Mouse (Mus musculus) frontal cortex, postnatal 25 days (tissue): ENCODE measurements around the gene Zswim9.
"Not testable (repeated sequence)": the region's sequence is repeated elsewhere in the genome, so short reads cannot be mapped to it uniquely, and the experiment has no call there.

Source experiments
- DNase-seq, 2 experiments: peaks; one replicate each; pipeline ENCODE4 v3.0.0; 2022; ENCODE audit warnings: low spot score in 2 of 2

Gene Zswim9

GRCm38 (mm10) chr7:13278308-13278891 lies at the start of gene Zswim9:
Gene Zswim9, minus strand, starts transcription at chr7:13278721.
- peak; percentile 85 to 90 for DNase-seq

- DNase-seq: no peak
Measured at GRCm38 (mm10) chr7:13324316-13324715, 45.8 kb upstream of the Zswim9 start, which contains the start of gene Pla2g4c. Gene Pla2g4c, plus strand, starts transcription at chr7:13324655.

GRCm38 (mm10) chr7:13321424-13321823 lies 42.9 kb upstream of the Zswim9 start:
- no peak for DNase-seq

GRCm38 (mm10) chr7:13314095-13314597 lies 35.6 kb upstream of the Zswim9 start:
- DNase-seq: no peak

GRCm38 (mm10) chr7:13311401-13311800 lies 32.9 kb upstream of the Zswim9 start:
- DNase-seq: no peak

- DNase-seq: no peak
Measured at GRCm38 (mm10) chr7:13310493-13311199, 32.1 kb upstream of the Zswim9 start.

- DNase-seq: no peak
Measured at GRCm38 (mm10) chr7:13309407-13309806, 30.9 kb upstream of the Zswim9 start.

- DNase-seq: no peak
Measured at GRCm38 (mm10) chr7:13303372-13303771, 24.9 kb upstream of the Zswim9 start.

GRCm38 (mm10) chr7:13302780-13303179 lies 24.3 kb upstream of the Zswim9 start:
- no peak for DNase-seq

GRCm38 (mm10) chr7:13301643-13302042 lies 23.1 kb upstream of the Zswim9 start:
- DNase-seq: no peak

GRCm38 (mm10) chr7:13298821-13299220 lies 20.3 kb upstream of the Zswim9 start:
- no peak for DNase-seq

- DNase-seq: no peak
Measured at GRCm38 (mm10) chr7:13297636-13298035, 19.1 kb upstream of the Zswim9 start.

- DNase-seq: no peak
Measured at GRCm38 (mm10) chr7:13295256-13295655, 16.7 kb upstream of the Zswim9 start.

- no peak for DNase-seq
Measured at GRCm38 (mm10) chr7:13293878-13294855, 15.6 kb upstream of the Zswim9 start.

GRCm38 (mm10) chr7:13291370-13291769 lies 12.8 kb upstream of the Zswim9 start:
- DNase-seq: no peak

GRCm38 (mm10) chr7:13290041-13290675 lies 11.6 kb upstream of the Zswim9 start:
- DNase-seq: no peak

- peak in 1 of 2 experiments; percentile 9 for DNase-seq
Measured at GRCm38 (mm10) chr7:13288621-13289020, 10.1 kb upstream of the Zswim9 start.

GRCm38 (mm10) chr7:13278957-13279356 lies 436 bp upstream of the Zswim9 start:
- DNase-seq: not testable (repeated sequence)

- no peak for DNase-seq
Measured at GRCm38 (mm10) chr7:13277833-13278232, 688 bp downstream of the Zswim9 start.

GRCm38 (mm10) chr7:13277081-13277480 lies 1.4 kb downstream of the Zswim9 start, which contains the start of gene Lig1:
Gene Lig1, plus strand, starts transcription at chr7:13277283.
- no peak for DNase-seq

GRCm38 (mm10) chr7:13271704-13272103 lies 6.8 kb downstream of the Zswim9 start:
- DNase-seq: no peak
